Mouse (Mus musculus): ENCODE measurements around the gene Crim1. TPM values are rescaled to one million over a fixed set of nuclear protein-coding genes. Genes with fewer than 3 reads are reported as not detected.

Gene Crim1
- total RNA-seq (2021): 10 to 100 TPM; 25.0 to 25.6 TPM
- long read RNA-seq, experiment 1, full-length matches to known transcripts: 1 of 4 reads
- long read RNA-seq, experiment 1, partial matches to known transcripts: 0 of 4 reads
- long read RNA-seq, experiment 1, other reads (novel, unspliced or antisense): 3 of 4 reads
- long read RNA-seq, experiment 2, partial matches to known transcripts: 1 of 7 reads
- long read RNA-seq, experiment 2, other reads (novel, unspliced or antisense): 6 of 7 reads

- intact Hi-C loops (cut with DNase I): loop anchor here (5.0 kb wide), 4 partner anchors 97 to 402 kb away; no protein-coding TSS in a partner anchor
Measured at GRCm38 (mm10) chr17:78199626-78200560, at the start of gene Crim1. Gene Crim1 (plus strand): TSS chr17:78200248.

GRCm38 (mm10) chr17:78151479-78152282 is 48.4 kb upstream of the Crim1 start:
- intact Hi-C loops (cut with DNase I): no loop called here
- DNase-seq: no peak

More at GRCm38 (mm10) chr17:78199626-78200560, at the start of gene Crim1:
- DNase-seq: peak; percentile 74 to 77

GRCm38 (mm10) chr17:78163278-78163677 is 36.8 kb upstream of the Crim1 start:
- intact Hi-C loops (cut with DNase I): no loop called here
- DNase-seq: no peak

GRCm38 (mm10) chr17:78163724-78164236 is 36.3 kb upstream of the Crim1 start:
- no peak for DNase-seq
- intact Hi-C loops (cut with DNase I): no loop called here

DNA sequence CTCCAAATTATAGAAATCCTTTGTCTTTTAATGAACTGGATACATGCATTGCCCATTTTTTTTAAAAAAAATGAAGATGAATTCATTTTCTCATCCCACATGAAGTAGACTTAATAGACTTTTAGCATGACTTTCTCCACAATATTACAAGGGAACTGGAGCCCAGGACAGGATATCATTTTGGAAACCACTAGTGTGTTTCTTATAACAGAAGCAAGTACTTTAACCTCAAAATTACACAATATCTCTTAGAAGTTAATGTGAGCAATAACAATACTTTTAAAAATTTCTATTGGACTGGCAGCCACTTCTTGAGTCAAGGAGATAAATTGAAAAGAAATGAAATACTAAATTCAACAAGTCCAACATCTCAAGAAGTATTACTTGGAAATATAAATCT is 34.2 kb upstream of the Crim1 start:
- intact Hi-C loops (cut with DNase I): no loop called here

DNA sequence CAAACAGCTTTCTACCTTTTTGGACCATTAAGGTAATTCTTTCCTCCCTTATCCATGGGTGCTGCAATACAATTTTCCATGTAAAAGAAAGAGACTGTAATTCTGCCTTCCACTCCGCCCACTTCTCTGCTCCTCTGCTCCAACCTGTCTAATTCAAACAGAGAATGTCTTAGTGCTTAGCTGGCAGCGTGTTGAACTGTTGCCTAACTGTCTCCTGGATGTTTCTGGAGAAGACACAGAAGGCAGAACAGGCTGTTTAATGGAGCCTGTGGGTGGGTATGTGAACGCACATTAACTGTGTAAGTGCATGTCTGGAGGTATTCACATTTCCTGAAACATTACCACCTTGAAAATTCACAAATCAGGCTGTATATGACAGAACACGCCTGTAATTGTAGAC is 33.5 kb upstream of the Crim1 start:
- intact Hi-C loops (cut with DNase I): no loop called here
- no peak for DNase-seq

More for the DNA sequence above, 34.2 kb upstream of the Crim1 start:
- no peak for DNase-seq

DNA sequence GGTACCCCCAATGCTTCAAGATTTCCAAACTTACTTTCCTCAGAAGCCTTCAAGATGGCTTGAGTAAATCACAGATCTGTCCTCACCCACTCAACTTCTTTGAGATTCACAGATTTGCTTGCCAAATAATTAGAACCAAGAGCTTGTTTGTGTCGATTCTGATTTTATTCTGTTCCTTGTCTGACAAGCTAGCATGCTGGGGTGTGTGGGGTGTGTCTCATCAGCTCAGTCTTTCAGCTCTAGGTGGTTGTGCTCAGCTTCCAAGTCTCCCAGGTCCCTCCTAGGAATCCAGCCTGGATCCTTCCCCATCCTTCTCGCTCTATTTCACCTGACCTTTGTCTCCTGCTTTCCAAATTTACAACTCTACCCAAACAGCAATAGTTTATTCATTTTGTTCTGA is 27.7 kb upstream of the Crim1 start:
- no peak for DNase-seq
- intact Hi-C loops (cut with DNase I): no loop called here

GRCm38 (mm10) chr17:78180766-78181165 is 19.3 kb upstream of the Crim1 start:
- DNase-seq: no peak
- intact Hi-C loops (cut with DNase I): no loop called here

GRCm38 (mm10) chr17:78196184-78196583 is 3.9 kb upstream of the Crim1 start:
- DNase-seq: no peak
- intact Hi-C loops (cut with DNase I): loop anchor here (2.0 to 5.0 kb wide), 5 partner anchors 101 to 406 kb away; no protein-coding TSS in a partner anchor

GRCm38 (mm10) chr17:78197111-78197510 is 2.9 kb upstream of the Crim1 start:
- intact Hi-C loops (cut with DNase I): loop anchor here (1.0 to 5.0 kb wide), 6 partner anchors 100 to 405 kb away; no protein-coding TSS in a partner anchor
- DNase-seq: peak; percentile 38 to 49

- intact Hi-C loops (cut with DNase I): loop anchor here (5.0 kb wide), 4 partner anchors 99 to 404 kb away; no protein-coding TSS in a partner anchor
- no peak for DNase-seq
Measured at GRCm38 (mm10) chr17:78198140-78198539, 1.9 kb upstream of the Crim1 start.

DNA sequence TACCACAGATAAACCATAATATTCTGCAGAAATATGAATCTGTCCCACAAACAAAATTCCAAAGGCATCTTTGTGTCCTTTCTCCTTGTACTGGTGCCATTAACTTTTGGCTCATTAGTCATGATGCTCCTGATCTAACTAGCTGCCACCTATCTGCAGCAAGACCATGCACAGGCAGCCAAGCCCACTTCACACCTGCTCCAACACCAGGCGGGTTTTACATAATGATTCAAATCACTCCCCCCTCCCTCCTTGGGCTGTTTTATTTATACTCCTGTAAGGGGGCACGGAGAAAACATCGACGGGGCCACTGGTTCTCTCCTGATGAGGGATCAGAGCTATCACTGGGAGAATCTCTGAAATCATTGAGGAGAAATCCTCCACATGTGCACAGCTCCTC is 1.2 kb upstream of the Crim1 start:
- intact Hi-C loops (cut with DNase I): loop anchor here (5.0 kb wide), 4 partner anchors 98 to 403 kb away; no protein-coding TSS in a partner anchor
- no peak for DNase-seq

DNA sequence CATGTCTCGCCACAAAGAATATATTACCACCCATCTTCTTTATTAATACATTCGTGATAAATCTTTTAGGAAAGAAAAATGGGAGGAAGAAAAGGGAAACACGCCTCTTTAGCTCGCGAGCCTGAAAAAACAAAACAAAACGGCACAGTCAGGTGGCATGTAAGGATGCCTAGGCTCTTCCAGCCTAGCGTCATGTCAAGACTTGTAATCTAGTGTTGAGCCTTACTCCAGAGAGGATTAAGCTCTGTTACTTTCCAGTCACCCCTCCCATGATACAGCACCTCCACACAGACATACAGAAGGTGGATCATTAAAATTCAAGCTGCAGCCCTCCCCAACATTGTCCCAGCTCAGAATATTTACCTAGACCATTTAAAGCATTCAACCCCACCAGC is 820 bp upstream of the Crim1 start:
- no peak for DNase-seq
- intact Hi-C loops (cut with DNase I): loop anchor here (5.0 kb wide), 4 partner anchors 98 to 403 kb away; no protein-coding TSS in a partner anchor

DNA sequence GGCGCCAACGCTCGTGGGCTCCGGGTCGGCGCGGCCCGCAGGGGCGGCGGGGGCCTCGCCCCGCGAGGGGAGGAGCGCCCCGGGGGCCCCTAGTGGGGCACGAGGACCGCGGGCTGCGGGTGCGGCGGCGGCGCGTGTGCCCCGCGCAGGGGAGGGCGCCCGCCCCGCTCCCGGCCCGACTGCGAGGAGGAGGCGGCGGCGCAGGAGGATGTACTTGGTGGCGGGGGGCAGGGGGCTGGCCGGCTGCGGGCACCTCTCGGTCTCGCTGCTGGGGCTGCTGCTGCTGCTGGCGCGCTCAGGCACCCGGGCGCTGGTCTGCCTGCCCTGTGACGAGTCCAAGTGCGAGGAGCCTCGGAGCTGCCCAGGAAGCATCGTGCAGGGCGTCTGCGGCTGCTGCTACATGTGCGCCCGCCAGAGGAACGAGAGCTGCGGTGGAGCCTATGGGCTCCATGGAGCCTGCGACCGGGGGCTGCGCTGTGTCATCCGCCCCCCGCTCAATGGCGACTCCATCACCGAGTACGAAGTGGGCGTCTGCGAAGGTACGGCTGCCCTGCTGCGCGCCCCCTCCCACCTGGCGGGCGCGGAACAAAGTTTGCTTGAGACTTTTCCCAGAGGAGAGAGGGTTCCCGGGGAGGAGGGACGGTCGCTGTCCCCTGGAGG is 643 bp downstream of the Crim1 start:
- intact Hi-C loops (cut with DNase I): no loop called here
- peak; percentile 22 to 41 for DNase-seq

DNA sequence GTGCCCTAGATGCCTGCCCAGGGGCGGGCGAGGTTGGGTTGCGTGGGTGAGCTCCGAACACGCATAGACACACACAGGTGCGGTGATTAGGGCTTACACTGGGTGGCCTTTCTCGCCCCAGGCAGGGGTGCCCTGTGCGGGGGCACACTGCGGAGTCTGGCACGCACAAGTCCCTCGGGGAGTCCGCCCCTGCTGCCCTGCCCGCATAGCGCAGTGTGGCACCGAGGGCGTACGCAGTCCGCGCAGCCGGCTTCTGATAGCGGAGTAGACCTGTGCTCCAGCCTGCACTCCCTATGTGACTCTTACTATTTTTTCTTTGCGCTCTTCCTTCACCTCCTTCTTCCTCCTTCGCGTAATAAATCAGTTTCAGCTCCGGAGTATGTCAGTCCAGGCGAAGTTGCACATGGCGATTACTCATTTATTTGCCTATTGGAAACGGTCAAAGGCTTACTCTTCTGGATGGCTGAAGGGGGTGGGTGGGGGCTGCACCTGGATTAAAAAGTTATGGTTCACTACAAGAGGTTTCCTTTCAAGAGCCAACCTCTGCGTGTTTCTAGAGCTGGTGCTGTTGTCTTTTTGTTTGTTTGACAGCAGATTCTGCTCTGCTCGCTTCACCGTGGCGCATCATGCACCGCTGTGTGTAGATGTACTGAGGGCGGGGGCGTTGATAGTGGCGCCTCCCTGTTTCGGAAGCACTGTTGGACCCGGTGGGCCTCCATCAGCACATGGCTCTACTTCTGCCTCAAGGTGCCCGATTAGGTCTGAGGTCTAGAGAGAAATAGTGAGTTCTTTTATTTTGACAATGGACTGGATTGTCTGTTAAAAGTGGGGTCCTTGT is 1.4 kb downstream of the Crim1 start:
- peak in 1 of 2 experiments; percentile 34 for DNase-seq
- intact Hi-C loops (cut with DNase I): no loop called here

GRCm38 (mm10) chr17:78202221-78202620 is 2.2 kb downstream of the Crim1 start:
- intact Hi-C loops (cut with DNase I): no loop called here
- DNase-seq: no peak

- DNase-seq: no peak
- intact Hi-C loops (cut with DNase I): no loop called here
Measured at GRCm38 (mm10) chr17:78202756-78203155, 2.7 kb downstream of the Crim1 start.

DNA sequence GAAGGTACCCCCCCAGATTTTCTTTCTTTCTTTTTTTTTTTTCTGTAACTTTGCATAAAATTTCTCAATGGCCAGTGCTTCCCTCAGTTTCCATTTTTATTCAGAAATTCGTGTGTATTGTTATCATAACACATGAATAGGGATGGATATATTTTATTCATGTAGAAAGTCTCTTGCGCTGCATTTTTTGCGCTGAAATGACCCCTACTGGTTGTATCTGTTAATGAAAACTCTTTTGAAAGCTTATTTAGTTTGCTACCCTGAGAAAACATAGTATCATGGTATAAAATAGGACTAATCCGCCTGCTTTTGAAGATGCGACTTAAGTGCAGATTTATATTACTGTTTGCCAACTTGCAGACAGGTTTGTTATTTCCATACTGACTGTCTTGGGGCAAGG is 3.4 kb downstream of the Crim1 start:
- no peak for DNase-seq
- intact Hi-C loops (cut with DNase I): no loop called here

- intact Hi-C loops (cut with DNase I): no loop called here
- no peak for DNase-seq
Measured at GRCm38 (mm10) chr17:78206421-78206820, 6.4 kb downstream of the Crim1 start.

Measured in gastrocnemius, postnatal 36 days (tissue).